Mouse (Mus musculus) retina, embryonic 14.5 days (tissue): ENCODE data around the gene Sult6b2.

Source experiments
- DNase-seq: peaks from one replicate; pipeline ENCODE4 v3.0.0-alpha.2; 2015; ENCODE audit warnings: low spot score

Gene Sult6b2

GRCm38 (mm10) chr6:142804402-142804801 lies at the start of gene Sult6b2:
TSS of gene Sult6b2 (minus strand) at chr6:142804502.
- no peak for DNase-seq

GRCm38 (mm10) chr6:142852419-142853377 lies 48.4 kb upstream of the Sult6b2 start:
- DNase-seq: no peak

- DNase-seq: no peak
Measured at GRCm38 (mm10) chr6:142850436-142850835, 46.1 kb upstream of the Sult6b2 start.

- DNase-seq: no peak
Measured at GRCm38 (mm10) chr6:142849326-142849725, 45.0 kb upstream of the Sult6b2 start.

- no peak for DNase-seq
Measured at GRCm38 (mm10) chr6:142847914-142848674, 43.8 kb upstream of the Sult6b2 start.

- no peak for DNase-seq
Measured at GRCm38 (mm10) chr6:142846855-142847254, 42.6 kb upstream of the Sult6b2 start.

- no peak for DNase-seq
Measured at GRCm38 (mm10) chr6:142845066-142845465, 40.8 kb upstream of the Sult6b2 start.

- no peak for DNase-seq
Measured at GRCm38 (mm10) chr6:142844061-142844460, 39.8 kb upstream of the Sult6b2 start.

GRCm38 (mm10) chr6:142838501-142838900 lies 34.2 kb upstream of the Sult6b2 start:
- no peak for DNase-seq

- DNase-seq: no peak
Measured at GRCm38 (mm10) chr6:142837326-142837725, 33.0 kb upstream of the Sult6b2 start.

GRCm38 (mm10) chr6:142835726-142836125 lies 31.4 kb upstream of the Sult6b2 start:
- DNase-seq: peak; percentile 43

- DNase-seq: no peak
Measured at GRCm38 (mm10) chr6:142834911-142835310, 30.6 kb upstream of the Sult6b2 start.

GRCm38 (mm10) chr6:142831706-142832105 lies 27.4 kb upstream of the Sult6b2 start:
- DNase-seq: no peak

- no peak for DNase-seq
Measured at GRCm38 (mm10) chr6:142831243-142831642, 26.9 kb upstream of the Sult6b2 start.

- DNase-seq: no peak
Measured at GRCm38 (mm10) chr6:142830221-142830620, 25.9 kb upstream of the Sult6b2 start.

GRCm38 (mm10) chr6:142825449-142825848 lies 21.1 kb upstream of the Sult6b2 start:
- no peak for DNase-seq

- no peak for DNase-seq
Measured at GRCm38 (mm10) chr6:142823008-142823787, 18.9 kb upstream of the Sult6b2 start.

- no peak for DNase-seq
Measured at GRCm38 (mm10) chr6:142818306-142818705, 14.0 kb upstream of the Sult6b2 start.

- no peak for DNase-seq
Measured at GRCm38 (mm10) chr6:142815513-142815912, 11.2 kb upstream of the Sult6b2 start.

GRCm38 (mm10) chr6:142814495-142814921 lies 10.2 kb upstream of the Sult6b2 start:
- DNase-seq: peak; percentile 97

GRCm38 (mm10) chr6:142814011-142814410 lies 9.7 kb upstream of the Sult6b2 start:
- no peak for DNase-seq

- DNase-seq: peak; percentile 33
Measured at GRCm38 (mm10) chr6:142812969-142813368, 8.7 kb upstream of the Sult6b2 start.
